Mouse (Mus musculus) T-helper 17 cell (primary cell): ENCODE results near the gene Hist1h4a.

ENCODE experiments used
- in situ Hi-C, 2 experiments: fragments of 300-600 bp; cut with MboI, MseI; formaldehyde crosslinking; loops; 1 replicate in 1 of 2; 2 replicates in 1 of 2; pipeline ENCODE4 v1.15.1; 2025; ENCODE audit warnings: high pct_unique_total_duplicates in 2 of 2

Hist1h4a gene

DNA sequence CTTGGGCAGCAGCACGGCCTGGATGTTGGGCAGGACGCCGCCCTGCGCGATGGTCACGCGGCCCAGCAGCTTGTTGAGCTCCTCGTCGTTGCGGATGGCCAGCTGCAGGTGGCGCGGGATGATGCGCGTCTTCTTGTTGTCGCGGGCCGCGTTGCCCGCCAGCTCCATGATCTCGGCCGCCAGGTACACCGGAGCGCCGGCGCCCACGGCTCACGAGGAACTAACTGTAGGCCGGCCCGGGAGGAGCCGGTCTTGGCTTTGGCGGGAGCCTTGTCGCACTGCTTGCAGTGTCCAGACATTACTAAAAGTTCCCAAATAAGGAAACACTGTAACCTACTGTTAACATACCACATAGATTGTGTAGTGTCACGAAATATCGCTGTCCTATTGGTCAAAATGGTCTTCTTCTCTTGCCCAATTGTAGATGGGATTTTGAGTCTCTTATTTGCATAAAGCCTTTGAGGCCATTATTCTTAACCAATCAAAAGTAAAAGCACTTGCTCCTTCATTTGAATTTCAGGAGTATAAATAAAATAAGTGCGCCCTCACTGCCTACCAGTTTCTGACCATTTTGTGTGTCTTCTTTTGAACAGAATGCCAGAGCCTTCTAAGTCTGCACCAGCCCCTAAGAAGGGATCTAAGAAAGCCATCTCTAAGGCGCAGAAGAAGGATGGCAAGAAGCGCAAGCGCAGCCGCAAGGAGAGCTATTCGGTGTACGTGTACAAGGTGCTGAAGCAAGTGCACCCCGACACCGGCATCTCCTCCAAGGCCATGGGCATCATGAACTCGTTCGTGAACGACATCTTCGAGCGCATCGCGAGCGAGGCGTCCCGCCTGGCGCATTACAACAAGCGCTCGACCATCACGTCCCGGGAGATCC lies 14.6 kb downstream of the Hist1h4a start, which contains the start of gene Hist1h2bb:
Gene Hist1h2bb (plus strand): TSS at position 534 of the 880 bp plus-strand sequence.
- in situ Hi-C loops, result loop anchor here (5.0 kb wide), 1 partner anchor 1709 kb away; the partner anchor contains the start of genes Hist1h2ah (in 2 of the 2) and Hist1h2bk (in 2 of the 2)

GRCm38 (mm10) chr13:23745381-23746161 lies 15.5 kb downstream of the Hist1h4a start, which contains the start of gene Hist1h3c:
Gene Hist1h3c, minus strand, starts transcription at chr13:23745602.
- in situ Hi-C loops, result loop anchor here (5.0 kb wide), 1 partner anchor 1708 kb away; the partner anchor contains the start of genes Hist1h2ah (in 2 of the 2) and Hist1h2bk (in 2 of the 2)

DNA sequence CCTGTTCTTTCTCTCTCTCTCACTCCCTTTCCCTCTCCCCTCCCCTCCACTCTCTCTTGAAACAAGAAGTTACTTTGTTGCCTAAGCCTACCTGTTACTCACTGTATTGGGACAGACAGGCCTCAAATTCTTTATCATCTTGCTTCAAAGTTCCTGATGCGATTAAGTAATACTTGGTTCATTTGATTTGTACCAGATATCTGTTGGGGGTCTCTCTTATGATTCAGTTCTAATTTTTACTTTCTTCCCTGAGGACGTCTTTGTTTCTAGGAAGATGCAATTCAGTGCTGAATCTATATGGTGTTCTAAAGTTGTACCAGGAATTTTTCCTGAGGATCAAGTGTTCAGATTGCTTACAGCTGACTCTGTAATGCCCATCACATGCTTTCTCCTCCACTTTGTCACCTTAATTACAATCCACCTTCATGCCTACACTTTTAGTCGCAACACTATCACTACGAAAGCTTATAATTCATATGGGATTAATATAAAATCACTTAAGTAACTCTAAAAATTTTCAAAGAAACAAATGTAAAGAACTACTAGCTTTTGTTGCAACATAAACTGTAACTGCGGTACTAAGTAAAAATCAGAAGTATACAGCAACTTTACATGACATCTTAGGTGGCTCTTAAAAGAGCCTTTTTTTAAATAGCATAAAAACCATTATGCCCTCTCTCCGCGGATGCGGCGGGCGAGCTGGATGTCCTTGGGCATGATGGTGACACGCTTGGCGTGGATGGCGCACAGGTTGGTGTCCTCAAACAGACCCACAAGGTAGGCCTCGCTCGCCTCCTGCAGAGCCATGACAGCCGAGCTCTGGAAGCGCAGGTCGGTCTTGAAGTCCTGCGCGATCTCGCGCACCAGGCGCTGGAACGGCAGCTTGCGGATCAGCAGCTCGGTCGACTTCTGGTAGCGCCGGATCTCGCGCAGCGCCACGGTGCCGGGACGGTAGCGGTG lies 16.3 kb downstream of the Hist1h4a start:
- in situ Hi-C loops, result loop anchor here (5.0 kb wide), 1 partner anchor 1707 kb away; the partner anchor contains the start of genes Hist1h2ah (in 2 of the 2) and Hist1h2bk (in 2 of the 2)

DNA sequence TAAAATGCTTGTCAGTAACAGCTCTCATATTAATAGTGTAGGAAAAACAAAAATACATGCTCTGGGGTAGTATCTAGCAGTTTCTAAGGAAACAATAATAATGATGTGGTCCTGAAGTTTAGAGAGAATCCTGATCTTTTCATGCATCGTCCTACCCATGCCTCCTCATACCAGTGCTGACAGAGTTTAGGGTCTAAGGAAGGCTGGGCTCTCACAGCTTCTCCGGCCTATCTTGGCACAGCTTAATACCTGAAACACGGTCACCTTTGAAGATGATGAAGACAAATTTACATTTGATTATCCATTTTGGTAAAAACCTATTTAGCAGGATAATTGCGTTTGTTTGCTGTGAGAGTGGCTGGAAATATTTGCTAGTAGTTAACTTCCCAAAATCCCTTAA lies 17.1 kb downstream of the Hist1h4a start:
- in situ Hi-C loops, result no loop called here

DNA sequence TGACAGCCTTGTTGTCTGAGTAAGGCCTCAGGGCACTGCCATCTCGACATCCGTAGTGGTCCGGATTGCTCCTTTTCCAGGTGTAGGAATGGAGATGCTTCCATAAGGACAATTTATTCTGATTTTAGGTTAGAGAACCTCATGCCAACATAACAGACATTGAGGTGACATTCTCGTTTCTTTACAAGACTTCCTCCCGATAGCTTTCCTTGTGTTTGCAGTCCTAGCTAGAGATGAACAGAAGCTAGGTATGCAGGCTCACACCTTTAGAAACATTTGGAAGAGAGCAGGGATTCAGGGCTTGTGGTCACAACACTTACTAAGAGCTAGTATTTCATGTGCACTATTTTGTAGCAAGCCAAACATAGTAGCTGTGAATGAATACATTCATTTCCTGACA lies 17.8 kb downstream of the Hist1h4a start:
- in situ Hi-C loops, result no loop called here

GRCm38 (mm10) chr13:23742007-23742406 lies 19.0 kb downstream of the Hist1h4a start:
- in situ Hi-C loops, result no loop called here

DNA sequence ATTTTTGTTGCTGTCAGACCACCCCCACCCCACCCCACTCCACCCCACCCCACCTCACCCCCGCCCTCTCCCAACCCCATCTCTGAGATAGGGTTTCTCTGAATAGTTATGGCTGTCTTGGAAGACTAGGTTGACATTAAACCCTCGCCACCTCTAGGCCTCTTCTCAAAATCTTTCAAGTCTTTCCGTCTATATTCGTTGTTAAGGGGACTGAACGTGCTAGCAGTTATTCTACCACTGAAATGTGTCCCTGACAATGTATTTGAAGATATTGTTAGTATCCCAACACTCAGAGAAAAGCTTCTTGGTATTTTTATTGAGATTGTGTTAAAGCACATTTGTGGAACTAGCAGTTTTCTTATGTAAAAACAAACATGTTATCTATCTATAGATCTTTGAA lies 20.1 kb downstream of the Hist1h4a start:
- in situ Hi-C loops, result no loop called here

GRCm38 (mm10) chr13:23740256-23740840 lies 20.7 kb downstream of the Hist1h4a start:
- in situ Hi-C loops, result no loop called here

GRCm38 (mm10) chr13:23739922-23740252 lies 21.1 kb downstream of the Hist1h4a start:
- in situ Hi-C loops, result loop anchor here in 1 of 2 experiments (5.0 kb wide), 2 partner anchors 38 to 113 kb away; no protein-coding TSS in a partner anchor

- in situ Hi-C loops, result loop anchor here in 1 of 2 experiments (5.0 kb wide), 2 partner anchors 37 to 112 kb away; no protein-coding TSS in a partner anchor
Observed at GRCm38 (mm10) chr13:23739069-23739921, 21.7 kb downstream of the Hist1h4a start.

DNA sequence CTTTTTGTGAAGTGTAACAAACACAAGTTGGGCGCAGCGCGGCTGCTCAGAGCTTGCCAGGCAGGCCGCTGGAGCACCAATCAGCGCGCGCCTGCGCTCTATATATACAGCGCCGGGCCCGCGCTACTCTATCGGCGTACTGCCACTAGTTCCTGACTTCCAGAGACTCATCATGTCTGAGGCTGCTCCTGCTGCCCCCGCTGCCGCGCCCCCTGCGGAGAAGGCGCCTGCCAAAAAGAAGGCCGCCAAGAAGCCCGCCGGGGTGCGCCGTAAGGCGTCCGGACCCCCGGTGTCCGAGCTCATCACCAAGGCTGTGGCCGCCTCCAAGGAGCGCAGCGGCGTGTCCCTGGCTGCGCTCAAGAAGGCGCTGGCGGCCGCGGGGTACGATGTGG lies 22.4 kb downstream of the Hist1h4a start, which contains the start of gene Hist1h1c:
Gene Hist1h1c (plus strand): TSS at position 132 of the 392 bp plus-strand sequence.
- in situ Hi-C loops, result loop anchor here in 1 of 2 experiments (5.0 kb wide), 2 partner anchors 36 to 111 kb away; no protein-coding TSS in a partner anchor

- in situ Hi-C loops, result loop anchor here in 1 of 2 experiments (5.0 kb wide), 2 partner anchors 36 to 111 kb away; no protein-coding TSS in a partner anchor
Observed at GRCm38 (mm10) chr13:23738041-23738440, 23.0 kb downstream of the Hist1h4a start.

DNA sequence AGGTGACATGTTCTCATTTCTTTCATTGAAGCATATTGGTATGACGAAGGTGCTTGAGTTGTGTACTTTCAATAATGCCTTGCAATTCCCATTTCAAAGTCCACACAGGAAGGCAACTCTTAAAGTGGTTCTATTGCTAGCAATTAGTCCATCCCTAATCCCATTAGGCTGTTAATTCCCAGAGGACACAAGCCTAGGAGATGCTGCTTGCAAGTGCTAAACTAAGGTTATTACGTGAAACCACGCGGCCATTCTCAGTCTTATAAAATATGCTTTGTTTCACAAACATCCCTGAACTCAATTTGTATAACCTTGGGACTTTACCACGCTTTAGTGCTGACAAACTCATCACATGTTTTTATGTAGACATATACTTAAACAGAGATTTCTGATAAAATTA lies 23.9 kb downstream of the Hist1h4a start:
- in situ Hi-C loops, result loop anchor here in 1 of 2 experiments (5.0 kb wide), 2 partner anchors 35 to 110 kb away; no protein-coding TSS in a partner anchor

DNA sequence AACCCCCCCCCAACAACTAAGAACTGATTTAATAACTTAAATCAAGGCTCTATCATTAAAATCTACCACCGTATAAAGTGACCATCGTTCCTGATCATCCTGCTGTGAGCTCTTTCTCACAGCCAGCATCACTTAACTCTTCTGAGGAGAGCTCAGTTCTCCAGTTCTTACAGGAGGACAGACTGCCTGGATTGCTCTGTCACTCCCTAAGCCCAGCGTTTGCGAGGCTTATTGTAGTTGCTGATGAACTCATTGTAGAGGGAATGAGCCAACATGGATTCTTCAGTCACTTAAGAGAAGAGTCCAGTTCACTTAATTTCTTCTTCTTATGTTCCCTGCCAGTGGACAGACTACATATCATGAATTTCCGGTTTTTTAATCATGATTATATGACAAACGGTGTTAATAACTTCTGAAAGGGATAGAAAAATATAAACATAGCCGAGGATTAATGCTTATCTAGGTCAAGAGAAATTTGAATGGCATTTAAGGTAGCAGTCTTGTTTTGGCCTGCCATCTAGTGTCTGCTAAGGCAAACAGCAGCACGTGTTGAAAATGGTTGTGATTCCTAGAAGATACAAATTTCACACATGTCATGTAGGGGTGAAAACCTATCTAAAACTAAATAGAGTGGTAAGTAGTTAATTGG lies 28.8 kb downstream of the Hist1h4a start:
- in situ Hi-C loops, result loop anchor here in 1 of 2 experiments (5.0 kb wide), 1 partner anchor 40 kb away; no protein-coding TSS in a partner anchor

DNA sequence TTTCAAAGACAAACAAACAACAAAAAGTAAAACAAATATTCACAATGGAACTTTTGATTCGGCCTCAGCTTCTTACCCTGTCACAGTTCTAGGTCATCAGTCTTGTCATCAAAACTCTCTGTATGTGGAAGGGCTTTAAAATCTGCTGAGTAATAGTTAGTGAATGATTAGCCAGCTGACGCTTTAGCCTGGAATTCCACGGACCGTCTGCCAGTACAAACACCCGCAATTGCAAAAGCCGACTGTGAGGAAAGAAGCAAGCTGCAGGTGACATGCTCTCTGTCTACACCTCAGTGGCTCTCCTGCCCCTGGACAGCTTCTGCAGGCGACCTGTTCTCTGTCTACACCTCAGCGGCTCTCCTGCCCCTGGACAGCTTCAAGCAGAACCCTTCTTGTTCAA lies 30.6 kb downstream of the Hist1h4a start:
- in situ Hi-C loops, result loop anchor here in 1 of 2 experiments (5.0 kb wide), 1 partner anchor 38 kb away; no protein-coding TSS in a partner anchor

- in situ Hi-C loops, result loop anchor here in 1 of 2 experiments (5.0 kb wide), 2 partner anchors 37 to 97 kb away; no protein-coding TSS in a partner anchor
Observed at GRCm38 (mm10) chr13:23729706-23730105, 31.3 kb downstream of the Hist1h4a start.

DNA sequence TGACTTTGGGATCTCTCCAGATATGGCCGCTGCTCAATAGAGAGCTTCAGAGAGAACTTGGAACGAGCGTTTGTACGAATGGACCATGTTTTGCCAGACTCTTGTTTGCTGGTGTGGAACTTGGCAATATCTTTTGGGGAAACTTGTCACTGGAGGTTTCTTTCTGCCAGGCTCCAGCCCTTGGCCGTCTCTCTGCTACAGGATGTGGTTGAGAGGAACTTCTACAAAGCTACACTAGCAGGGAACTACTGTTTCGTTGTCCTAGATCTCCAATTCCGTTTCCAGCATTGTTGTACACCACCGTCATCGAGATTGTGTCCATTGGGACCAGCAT lies 31.9 kb downstream of the Hist1h4a start:
- in situ Hi-C loops, result loop anchor here in 1 of 2 experiments (5.0 kb wide), 1 partner anchor 97 kb away; no protein-coding TSS in a partner anchor
